Mouse (Mus musculus) spleen, adult 2 months (tissue): ENCODE measurements at regions not wholly inside any gene's neighbourhood (a gene's known extent, or its start where the extent isn't known, plus 50 kb on each side); places are given as distances from the start of the nearest gene placed in this dataset.
"Not testable (repeated sequence)": the region's sequence is repeated elsewhere in the genome, so short reads cannot be mapped to it uniquely, and the experiment has no call there.

ENCODE experiments used
- DNase-seq, 2 experiments: peaks; one replicate each; pipeline versions ENCODE4 v3.0.0 to v3.0.0-alpha.2; 2012 to 2021; ENCODE audit warnings: low spot score in 2 of 2, low read depth in 1 of 2
- H3K27ac ChIP-seq: fragments of 200-500 bp; 2 replicates; pipeline ENCODE4 v1.5.1; 2012; ENCODE audit warnings: low read length, inconsistent platforms; ENCODE audit not compliant: insufficient read depth
- H3K27me3 ChIP-seq: fragments of 200-500 bp; 2 replicates; pipeline ENCODE4 v1.6.1; 2012; ENCODE audit warnings: mild to moderate bottlenecking, moderate library complexity, low read length, inconsistent platforms; ENCODE audit not compliant: control insufficient read depth, insufficient read depth
- H3K36me3 ChIP-seq: fragments of 200-500 bp; 2 replicates; pipeline ENCODE4 v1.6.1; 2012; ENCODE audit warnings: mild to moderate bottlenecking, low read length, inconsistent platforms; ENCODE audit not compliant: control insufficient read depth, insufficient read depth
- H3K4me1 ChIP-seq: fragments of 200-500 bp; 2 replicates; pipeline ENCODE4 v1.6.1; 2011; ENCODE audit warnings: inconsistent platforms; ENCODE audit not compliant: control insufficient read depth, insufficient read depth, insufficient read length
- H3K4me3 ChIP-seq: fragments of 200-500 bp; 2 replicates; pipeline ENCODE4 v1.5.1; 2011; ENCODE audit warnings: mild to moderate bottlenecking, inconsistent platforms; ENCODE audit not compliant: insufficient read depth, insufficient read length; ENCODE audit errors: extremely low read depth
- CTCF ChIP-seq: fragments of 200-500 bp; IDR thresholded peaks from 2 replicates; pipeline ENCODE4 v1.5.1; 2011; ENCODE audit warnings: mild to moderate bottlenecking, inconsistent platforms; ENCODE audit not compliant: insufficient read depth, insufficient read length, insufficient replicate concordance; ENCODE audit errors: extremely low read depth
- POLR2A ChIP-seq: fragments of 200-500 bp; IDR thresholded peaks from 2 replicates; pipeline ENCODE4 v1.6.1; 2011; ENCODE audit warnings: low read depth, low read length, inconsistent platforms
- WGBS: fragments of 180-500 bp; shearing (Covaris S2); methylation state at CpG from one replicate; pipeline ENCODE4 v1.1.7; 2018; 5-methylcytosine and 5-hydroxymethylcytosine counted together

GRCm38 (mm10) chr6:84313797-84314196, 279.9 kb downstream of the Cyp26b1 start:
- Histone ChIP-seq H3K36me3 (no peaks in the 10 kb centered on the region), H3K27me3 (no peaks in the 10 kb centered on the region), H3K27ac (no peak overlapping the region), H3K4me1 (no peaks in the 10 kb centered on the region), H3K4me3 (no peak overlapping the region)
- no peak for TF ChIP-seq POLR2A
- no peak for TF ChIP-seq CTCF
- WGBS = 31% methylated on average over 4 of the region's 4 CpGs
- no peak for DNase-seq

DNA sequence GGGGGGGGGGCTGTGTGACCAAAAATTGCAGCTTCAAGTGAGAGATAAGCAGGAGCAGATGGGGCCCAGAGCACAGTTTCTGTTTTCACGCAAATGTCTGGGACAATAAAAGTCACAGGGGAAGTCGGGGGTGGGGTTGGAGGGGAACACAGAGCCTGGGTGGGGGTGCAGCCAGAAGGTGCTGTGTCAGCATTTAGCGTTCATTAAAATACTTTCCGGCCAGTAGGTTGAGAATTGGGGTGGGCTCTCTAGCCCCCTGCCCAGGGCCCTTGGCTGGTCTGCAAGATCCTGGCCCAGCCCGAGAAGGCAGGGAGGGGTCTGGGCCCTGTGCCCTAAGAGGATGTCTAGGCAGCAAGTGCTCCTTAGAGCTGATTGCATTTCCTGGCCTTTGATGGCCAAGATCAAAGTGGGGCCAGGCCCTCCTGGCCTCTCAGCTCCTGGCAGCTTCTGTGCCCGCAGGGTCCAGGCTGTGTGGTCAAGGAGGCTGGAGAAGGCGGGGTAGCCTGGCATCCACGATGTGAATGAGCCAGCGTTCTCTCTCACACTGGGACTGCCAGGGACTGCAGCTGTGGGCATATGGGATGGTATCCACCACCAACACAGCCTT, 283.0 kb downstream of the Cyp26b1 start:
- Histone ChIP-seq H3K27ac (no peak overlapping the region), H3K4me1 (no peaks in the 10 kb centered on the region), H3K36me3 (no peaks in the 10 kb centered on the region), H3K4me3 (no peak overlapping the region), H3K27me3 (no peaks in the 10 kb centered on the region)
- DNase-seq = no peak
- TF ChIP-seq CTCF (no peak), POLR2A (no peak)
- 33% methylated on average over 9 of the region's 9 CpGs for whole genome bisulfite sequencing

GRCm38 (mm10) chr6:84307556-84307955, 286.2 kb downstream of the Cyp26b1 start:
- H3K4me1 ChIP-seq = no peaks in the 10 kb centered on the region
- H3K36me3 ChIP-seq = no peaks in the 10 kb centered on the region
- no peak overlapping the region for H3K4me3 ChIP-seq
- TF ChIP-seq CTCF (no peak), POLR2A (no peak)
- no peak for DNase-seq
- no peaks in the 10 kb centered on the region for H3K27me3 ChIP-seq
- H3K27ac ChIP-seq = no peak overlapping the region
- 89% methylated on average over 3 of the region's 3 CpGs for WGBS

- no peaks in the 10 kb centered on the region for H3K4me1 ChIP-seq
- TF ChIP-seq POLR2A (no peak), CTCF (no peak)
- no peak overlapping the region for H3K4me3 ChIP-seq
- no peaks in the 10 kb centered on the region for H3K36me3 ChIP-seq
- DNase-seq = no peak
- no peak overlapping the region for H3K27ac ChIP-seq
- 85% methylated on average over 13 of the region's 13 CpGs for WGBS
- H3K27me3 ChIP-seq = no peaks in the 10 kb centered on the region
These were observed 287.1 kb downstream of the Cyp26b1 start for GRCm38 (mm10) chr6:84306585-84306984.

DNA sequence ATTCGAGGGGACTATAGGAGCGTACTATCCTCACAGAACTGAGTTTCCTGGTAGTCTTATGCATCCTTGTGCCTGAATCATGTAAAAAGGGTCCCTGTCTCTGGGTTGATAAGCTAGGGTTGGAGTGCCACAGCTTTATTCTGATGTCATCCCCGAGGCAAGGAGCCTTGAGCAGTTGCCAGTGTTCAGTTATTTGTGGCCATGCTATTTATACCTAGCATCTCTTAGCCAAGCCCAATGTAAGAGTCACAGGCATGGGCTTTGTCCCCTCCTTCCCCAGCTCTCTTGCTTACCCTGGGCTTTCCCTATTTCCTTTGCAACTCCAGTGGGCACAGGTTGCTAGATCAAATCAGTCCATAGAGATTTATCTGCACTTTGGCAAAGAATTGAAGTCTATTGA, 288.6 kb downstream of the Cyp26b1 start:
- no peak overlapping the region for H3K27ac ChIP-seq
- TF ChIP-seq POLR2A = no peak
- DNase-seq = no peak
- WGBS = 73% methylated on average over 3 of the region's 3 CpGs
- H3K4me1 ChIP-seq = no peaks in the 10 kb centered on the region
- no peaks in the 10 kb centered on the region for H3K36me3 ChIP-seq
- H3K4me3 ChIP-seq = no peak overlapping the region
- no peaks in the 10 kb centered on the region for H3K27me3 ChIP-seq

GRCm38 (mm10) chr6:84302916-84303315, 290.8 kb downstream of the Cyp26b1 start:
- DNase-seq, H3K27me3 ChIP-seq, H3K36me3 ChIP-seq, H3K27ac ChIP-seq, H3K4me3 ChIP-seq, H3K4me1 ChIP-seq: not testable (repeated sequence)
- 86% methylated on average over 3 of the region's 3 CpGs for WGBS

DNA sequence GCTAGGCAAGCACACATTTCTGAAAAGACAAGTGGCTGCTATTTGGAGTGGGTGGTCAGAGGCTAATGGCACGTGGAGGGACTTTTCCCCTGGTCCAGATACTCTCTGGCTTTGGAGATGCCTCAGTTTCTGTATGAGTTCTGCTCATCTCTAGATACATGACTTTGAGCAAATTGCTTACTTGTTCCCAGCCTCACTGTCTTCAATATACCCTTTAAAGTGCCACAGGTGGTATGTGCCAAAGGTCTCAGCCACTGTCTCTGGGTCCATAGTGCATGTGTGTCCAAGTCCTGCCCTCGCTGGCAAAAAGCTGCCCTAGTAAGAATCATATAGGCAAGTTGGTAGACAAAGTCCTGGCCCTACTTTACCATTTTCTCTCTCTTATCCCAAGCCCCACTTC, 291.5 kb downstream of the Dysf start:
- H3K4me3 ChIP-seq = no peak overlapping the region
- H3K4me1 ChIP-seq = no peaks in the 10 kb centered on the region
- H3K27ac ChIP-seq = no peak overlapping the region
- H3K27me3 ChIP-seq = no peaks in the 10 kb centered on the region
- 80% methylated on average over 2 of the region's 2 CpGs for WGBS
- no peak for DNase-seq
- TF ChIP-seq POLR2A = no peak
- no peak for TF ChIP-seq CTCF
- no peaks in the 10 kb centered on the region for H3K36me3 ChIP-seq

GRCm38 (mm10) chr6:84299146-84299545, 290.8 kb downstream of the Dysf start:
- Histone ChIP-seq H3K27ac (no peak overlapping the region), H3K4me1 (no peaks in the 10 kb centered on the region), H3K27me3 (no peaks in the 10 kb centered on the region), H3K4me3 (no peak overlapping the region), H3K36me3 (no peaks in the 10 kb centered on the region)
- TF ChIP-seq CTCF (no peak), POLR2A (no peak)
- DNase-seq = no peak

DNA sequence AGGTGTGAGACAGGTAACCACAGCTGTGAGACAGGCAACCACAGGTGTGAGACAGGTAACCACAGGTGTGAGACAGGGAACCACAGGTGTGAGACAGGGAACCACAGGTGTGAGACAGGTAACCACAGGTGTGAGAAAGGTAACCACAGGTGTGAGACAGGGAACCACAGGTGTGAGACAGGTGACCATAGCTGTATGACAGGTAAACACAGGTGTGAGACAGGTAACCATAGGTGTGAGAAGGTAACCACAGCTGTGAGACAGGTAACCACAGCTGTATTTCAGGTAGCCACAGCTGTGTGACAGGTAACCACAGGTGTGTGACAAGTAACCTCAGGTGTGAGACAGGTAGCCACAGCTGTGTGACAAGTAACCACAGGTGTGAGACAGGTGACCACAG, 265.5 kb downstream of the Dysf start:
- not testable (repeated sequence) for H3K4me3 ChIP-seq, H3K27me3 ChIP-seq, H3K27ac ChIP-seq, H3K4me1 ChIP-seq, DNase-seq, H3K36me3 ChIP-seq
